Mouse (Mus musculus) layer of hippocampus, adult 18-20 months (tissue): ENCODE measurements around the gene Plekho2. TPM values are rescaled to one million over a fixed set of nuclear protein-coding genes. Genes with fewer than 3 reads are reported as not detected.

Source experiments
- DNase-seq, 2 experiments: peaks; one replicate each; pipeline ENCODE4 v3.0.0; 2022; ENCODE audit warnings: low spot score in 2 of 2
- total RNA-seq, 2 experiments: library from RNA; stranded (reverse); gene quantifications; 2 replicates each; pipeline ENCODE4 v1.2.3; 2021

Plekho2 gene
- total RNA-seq, 2 experiments from 2014 or later = 7.7 to 11.7 TPM

DNA sequence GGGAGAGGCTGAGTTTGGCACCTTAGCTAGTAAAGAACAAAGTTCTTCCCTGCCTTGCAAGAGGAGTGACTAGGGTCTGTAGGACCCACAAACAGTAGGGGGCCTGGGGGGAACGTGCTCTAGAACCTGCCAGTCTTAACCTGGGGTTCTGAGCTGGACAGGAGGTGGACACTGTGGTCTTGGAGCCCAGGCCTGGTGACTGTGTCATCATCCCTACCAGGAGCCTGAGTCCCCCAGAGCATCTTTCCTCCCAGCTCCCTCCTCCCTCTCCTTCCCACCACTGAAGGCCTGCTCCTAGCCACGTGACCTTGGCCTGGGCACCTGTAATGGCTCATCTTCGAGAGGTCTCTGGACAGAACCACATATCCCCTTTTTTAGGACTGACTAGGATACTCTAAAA is 45.7 kb downstream of the Plekho2 start:
- DNase-seq = no peak

DNA sequence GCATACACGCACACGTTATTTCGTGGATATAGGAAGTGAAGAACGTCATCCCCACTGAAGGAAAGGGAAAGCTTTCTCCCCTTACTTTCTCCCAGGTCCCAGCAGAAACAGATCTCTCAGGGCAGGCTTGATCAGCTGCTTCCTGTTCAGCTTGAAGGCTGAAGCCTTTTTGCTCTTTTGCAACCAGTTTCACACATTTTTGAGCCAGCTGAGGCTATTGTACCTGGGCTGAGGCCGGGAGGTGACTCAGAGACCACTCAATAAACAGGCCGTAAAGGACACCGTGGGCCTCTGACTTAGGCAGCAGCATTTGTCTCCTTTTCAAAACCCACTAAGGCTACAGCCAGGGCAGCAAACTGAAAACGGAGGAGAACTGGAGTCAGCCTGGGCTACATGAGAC is 46.9 kb downstream of the Plekho2 start:
- DNase-seq = no peak

DNA sequence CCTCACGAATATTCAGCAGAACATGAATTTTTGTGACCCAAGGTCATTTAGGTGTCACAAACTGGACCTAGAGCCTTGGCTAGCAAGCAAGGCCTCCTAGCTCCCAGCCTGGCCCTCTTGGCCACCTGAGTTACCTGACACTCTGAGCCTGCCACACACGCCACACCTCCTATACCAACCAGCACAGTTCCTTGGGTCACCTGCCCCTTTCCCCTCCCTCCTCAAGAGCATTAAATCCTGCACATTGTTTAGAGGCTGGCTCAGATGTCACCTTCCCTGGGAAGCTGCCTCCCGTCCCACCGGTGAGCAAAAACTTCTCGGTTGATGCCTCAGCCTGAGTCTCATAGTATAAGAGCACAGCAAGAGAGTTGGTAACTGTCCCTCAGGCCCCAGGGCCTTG is 48.6 kb downstream of the Plekho2 start:
- no peak for DNase-seq

DNA sequence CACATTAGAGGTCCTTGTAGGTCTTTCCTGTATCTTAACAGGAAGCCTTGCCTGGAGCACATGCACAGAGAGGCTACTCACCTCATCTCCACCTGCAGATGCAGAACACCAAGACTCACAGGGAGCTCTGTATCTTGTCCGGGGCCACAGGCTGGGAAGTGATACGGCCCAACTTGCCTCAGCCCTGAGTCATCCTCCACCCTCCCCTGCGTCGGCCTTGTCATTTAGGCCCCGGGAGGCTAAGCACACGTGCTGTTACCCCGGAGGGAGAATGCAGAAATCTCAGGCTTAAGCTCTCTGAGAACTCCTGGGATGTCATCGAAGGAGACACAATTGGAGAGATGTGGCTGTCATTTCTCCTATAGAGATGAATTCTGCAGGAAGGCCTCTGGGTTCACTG is 50.2 kb downstream of the Plekho2 start:
- DNase-seq = no peak

DNA sequence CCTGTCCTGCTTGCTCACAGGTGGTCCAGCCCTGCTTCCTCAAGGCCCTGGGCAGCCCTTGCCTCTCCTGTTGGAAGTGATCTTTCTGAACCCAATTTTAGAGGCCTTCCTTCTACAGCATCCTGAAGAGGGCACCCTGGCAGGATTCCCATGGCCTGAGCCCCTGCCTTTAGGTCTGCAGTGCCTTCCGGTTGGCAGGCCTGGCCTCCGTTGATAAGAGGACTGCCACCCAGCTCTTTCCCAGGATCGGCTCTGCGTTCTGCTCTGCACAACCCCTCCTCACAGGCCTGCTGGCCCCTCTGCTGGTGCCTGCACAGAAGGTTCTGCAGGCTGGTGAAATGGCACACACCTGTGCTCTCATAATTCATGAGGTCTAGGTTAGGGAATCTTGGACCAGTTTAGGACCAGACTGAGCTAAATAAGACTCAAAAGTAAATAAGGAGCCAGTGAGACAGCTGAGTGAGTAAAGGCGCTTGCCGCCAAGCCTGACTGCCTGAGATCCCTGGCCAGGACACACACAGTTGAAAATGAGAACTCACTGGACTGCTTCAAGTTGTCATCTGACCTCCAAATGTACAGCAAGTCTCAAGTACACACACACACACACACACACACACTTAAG is 51.3 kb downstream of the Plekho2 start:
- DNase-seq = no peak

DNA sequence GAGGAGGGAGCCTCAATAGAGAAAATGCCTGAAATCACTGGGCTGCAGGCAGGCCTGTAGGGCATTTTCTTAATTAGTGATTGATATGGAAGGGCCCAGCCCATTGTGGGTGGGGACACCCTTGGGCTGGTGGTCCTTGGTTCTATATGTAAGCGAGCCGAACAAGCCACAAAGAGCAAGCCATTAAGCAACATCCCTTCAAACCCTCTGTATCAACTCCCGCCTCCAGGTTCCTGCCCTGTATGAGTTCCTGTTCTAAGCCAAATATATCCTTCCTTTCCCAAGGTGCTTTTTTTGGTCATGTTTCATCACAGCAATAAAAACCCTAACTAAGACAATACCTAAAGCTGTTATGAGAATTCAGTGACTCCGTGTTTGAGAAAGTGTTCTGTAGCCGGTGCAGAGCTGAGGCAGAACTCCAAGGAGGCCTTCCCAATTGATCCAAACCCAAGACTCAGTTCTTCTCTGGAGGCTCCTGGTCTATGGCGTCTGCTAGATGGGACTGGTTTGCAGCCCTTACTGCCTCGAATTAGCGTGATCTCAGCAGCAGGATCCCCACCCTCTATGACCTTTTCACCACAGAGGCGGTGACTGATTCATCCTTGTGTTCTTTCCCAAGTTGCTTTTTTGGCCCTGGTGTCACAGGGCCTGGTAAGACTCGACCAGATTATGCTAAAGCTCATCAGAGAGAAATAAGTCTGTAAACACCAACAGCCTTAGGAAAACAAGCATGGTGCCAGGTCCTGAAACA is 54.2 kb downstream of the Plekho2 start:
- DNase-seq = no peak

DNA sequence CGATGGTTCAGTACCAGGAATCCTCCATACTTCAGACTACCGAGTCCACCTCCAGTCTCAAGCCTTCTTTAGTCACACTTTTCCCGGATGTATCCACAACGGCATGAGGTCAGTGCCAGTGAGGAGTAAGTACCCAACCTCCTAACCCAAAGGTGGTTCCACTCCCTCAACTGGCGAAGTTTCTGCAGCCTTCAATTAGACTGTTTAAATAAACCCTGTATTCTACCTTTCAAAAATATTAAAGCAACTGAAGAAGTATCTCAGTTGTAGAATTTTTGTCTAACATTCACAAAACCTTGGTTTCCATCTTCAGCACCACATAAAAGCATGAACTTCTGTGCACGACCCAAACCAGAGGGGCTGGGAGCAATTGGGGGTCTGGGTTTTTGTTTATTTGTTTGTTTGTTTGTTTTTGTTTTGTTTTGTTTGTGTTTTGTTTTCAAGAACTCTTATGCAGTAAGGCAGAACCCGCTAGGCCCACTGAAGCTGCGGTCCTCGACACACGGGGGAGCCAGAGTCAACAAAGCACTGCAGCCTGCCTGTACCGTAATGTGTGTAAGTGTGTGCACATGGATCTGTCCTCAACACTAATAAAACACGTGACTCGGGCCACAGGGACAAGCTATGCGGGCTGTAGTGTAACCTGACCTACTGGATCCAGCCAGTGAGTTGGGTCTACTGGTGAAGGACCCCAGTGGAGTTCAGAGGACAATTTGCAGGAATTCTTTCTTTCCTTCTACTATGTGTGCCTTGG is 56.1 kb downstream of the Plekho2 start:
- DNase-seq = peak; percentile 70 to 90

DNA sequence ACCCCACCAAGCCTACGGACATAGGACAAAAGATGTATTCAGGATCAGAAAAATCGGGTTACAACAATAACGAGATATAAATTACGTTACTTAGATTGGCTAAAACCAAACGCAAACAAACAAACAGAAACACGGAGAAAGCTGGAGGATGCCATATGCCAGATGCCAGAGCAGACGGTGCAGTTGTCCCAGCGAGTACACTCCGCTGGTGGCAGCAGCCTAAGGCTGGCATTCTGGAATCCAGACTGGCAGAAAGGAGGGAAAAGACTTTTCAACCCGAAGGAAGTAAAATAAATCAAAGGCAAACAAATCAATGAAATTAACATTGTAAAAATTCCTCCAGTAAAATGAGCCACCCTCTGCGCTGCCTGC is 59.3 kb downstream of the Plekho2 start:
- DNase-seq = peak; percentile 44 to 58

DNA sequence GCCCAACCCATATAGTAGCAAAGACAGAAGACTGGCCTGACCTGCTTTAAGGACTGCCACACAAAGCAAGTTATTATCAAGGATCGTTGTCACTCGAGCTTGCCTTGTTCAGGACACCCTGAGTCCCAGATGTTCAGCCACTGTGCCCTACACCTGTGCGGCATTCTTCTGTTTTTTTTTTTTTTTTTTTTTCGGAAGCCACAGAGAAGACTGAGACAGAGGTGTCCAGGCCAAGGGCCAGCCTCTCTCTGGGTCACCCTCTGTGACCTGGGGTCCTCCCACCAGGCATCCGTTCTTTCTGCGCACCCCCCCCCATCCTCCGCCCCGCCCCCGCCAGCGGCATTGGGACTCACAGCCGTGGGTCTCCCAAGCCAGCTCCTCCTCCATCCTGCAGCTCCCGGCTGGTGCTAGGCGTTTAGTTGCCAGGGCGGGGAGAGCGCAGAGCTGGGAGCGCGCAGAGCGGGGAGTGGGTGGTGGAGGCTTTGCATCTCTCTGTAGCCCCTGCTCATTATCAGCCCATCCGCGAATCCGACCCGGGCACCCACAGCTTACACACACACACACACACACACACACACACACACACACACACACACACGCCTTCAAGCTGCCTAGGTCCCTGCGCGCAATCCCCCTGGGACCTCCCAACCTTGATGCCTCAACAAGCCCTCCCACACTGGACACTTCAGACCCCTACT is 59.9 kb downstream of the Plekho2 start, which contains the start of gene Ankdd1a:
Gene Ankdd1a (minus strand): TSS at position 387 of the 698 bp plus-strand sequence.
- peak; percentile 68 to 80 for DNase-seq

DNA sequence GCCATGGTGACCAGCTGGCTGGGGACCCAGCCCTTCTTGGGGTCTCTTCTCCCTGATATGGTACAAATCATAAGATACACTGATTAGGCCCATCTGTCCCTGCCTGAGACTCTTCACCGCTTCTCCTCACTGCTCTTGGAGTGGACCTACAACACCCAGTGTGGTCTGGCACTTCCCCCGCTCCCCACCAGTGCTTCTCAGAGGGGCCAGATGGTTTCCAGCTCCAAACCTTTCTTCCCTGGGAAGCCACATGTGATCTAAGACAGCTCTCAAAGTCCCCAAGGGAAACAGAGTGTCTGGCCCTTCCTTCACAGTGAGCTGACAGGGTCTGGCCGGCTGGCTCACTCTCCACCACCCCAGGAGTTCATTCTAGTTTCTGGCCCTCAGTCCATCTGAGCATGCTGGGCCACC is 65.0 kb downstream of the Plekho2 start:
- no peak for DNase-seq

DNA sequence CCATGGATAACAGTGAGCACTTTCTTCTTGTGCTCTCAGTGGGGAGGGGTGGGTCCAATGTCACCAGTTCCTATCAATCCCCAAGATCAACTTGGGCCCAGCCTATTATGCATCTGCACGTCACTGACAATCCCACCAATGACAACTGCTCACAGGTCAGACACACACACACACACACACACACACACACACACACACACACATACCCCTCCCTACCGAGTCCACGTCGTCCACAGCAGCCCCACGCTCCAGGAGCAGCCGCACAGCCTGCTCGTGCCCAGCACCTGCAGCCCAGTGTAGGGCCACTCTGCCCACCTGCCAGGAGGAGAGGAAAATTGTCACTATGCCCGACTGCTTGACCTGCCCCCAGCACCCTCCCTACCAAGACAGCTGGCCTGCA is 65.4 kb downstream of the Plekho2 start:
- no peak for DNase-seq

DNA sequence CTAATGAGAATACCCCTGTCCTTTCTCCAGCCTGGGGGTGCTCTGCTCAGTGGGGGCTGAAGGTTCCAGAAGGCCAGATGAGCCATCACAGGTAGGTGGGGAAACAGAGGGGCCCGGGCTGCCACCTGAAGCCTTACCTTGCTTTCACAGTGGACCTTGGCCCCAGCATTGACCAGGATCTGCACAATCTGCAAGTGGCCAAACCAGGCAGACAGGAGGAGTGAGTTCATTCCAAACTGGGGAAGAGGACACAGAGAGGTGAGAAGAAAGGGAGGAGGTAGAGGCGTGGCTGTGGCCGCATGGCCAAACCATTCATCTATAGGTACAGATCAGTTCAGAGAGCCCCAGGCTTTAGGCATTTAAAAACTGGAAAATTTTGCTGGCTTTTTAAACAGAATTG is 67.3 kb downstream of the Plekho2 start:
- DNase-seq = no peak

DNA sequence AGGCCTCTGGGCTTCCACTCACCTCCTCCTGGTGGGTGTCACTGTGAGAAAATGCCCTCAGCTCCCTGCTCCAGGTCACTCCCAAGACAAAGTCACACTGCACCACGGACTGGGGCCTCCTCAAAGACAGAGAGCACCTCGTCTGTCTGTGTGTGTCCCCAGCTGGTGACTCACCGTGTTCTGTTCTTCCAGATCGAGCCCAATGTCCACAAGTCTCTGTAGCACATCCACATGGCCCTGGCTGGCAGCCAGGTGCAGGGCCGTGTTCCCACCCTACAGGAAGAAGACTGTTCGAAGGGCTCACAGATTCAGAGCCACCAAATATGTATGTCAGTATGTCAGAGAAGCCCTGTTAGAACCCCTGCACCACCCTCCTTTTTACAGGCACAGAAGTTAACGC is 71.4 kb downstream of the Plekho2 start:
- DNase-seq = no peak

DNA sequence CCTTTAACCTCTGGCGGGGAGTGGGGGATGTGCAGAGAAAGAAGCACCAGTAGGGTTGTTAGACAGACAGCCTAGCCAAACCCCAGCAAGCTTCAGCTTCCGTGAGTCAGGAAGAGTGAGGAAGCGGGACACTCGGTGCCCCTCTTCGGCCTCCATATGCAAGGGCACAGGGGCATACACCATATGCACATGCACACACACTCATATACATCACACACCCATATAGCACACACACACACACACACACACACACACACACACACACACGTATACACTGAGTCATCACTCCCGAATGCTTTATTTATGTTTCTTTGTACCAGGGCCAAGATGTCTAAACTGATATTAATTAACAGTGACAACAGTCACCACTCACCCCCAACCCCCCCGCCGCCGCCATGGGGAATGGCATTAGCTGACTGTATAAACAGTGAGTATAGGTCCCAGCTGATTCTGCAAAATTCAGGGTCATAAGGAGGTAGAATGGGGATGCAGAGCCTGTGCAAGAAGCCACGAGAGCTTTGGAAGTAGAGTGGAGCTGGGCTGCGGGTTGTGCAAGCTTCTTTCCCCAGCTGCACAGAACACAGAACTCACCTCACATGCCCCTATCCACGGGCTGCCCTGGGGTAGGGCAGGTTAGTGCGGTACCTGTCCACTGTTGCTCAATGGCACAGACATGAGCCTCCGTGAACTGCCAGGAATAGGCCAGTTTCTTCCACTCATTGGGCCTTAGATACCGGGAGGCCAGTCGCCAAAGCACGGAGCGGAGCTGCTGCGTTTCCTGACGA is 76.9 kb downstream of the Plekho2 start:
- DNase-seq = no peak

Other genes with a start within 250 kb of the Plekho2 start
- 10 to 100 TPM; 27.5 to 27.8 TPM for gene Pdcd7, start 233.9 kb downstream of the Plekho2 start, total RNA-seq
- gene Ubap1l, start 219.0 kb downstream of the Plekho2 start, total RNA-seq = 1 to 10 TPM; 3.2 to 3.6 TPM
- under 1 TPM; 0.25 TPM for gene Kbtbd13, start 188.4 kb downstream of the Plekho2 start, total RNA-seq
- 1 to 10 TPM; 2.4 to 2.8 TPM for gene Rasl12, start 181.5 kb downstream of the Plekho2 start, total RNA-seq
- not detected for gene Slc51b, start 157.1 kb downstream of the Plekho2 start, total RNA-seq
- 10 to 100 TPM; 17.1 to 18.0 TPM for gene Mtfmt, start 144.3 kb downstream of the Plekho2 start, total RNA-seq
- gene Spg21, start 119.1 kb downstream of the Plekho2 start, total RNA-seq = 10 to 100 TPM; 33.0 to 34.1 TPM
- gene Ankdd1a, start 59.8 kb downstream of the Plekho2 start, total RNA-seq = 1 to 10 TPM; 3.6 to 3.7 TPM
- under 1 TPM in 1 of 2 experiments, not detected in 1; 0.12 TPM for gene Pif1, start 7.1 kb upstream of the Plekho2 start, total RNA-seq
- 1 to 10 TPM; 2.2 to 3.2 TPM for gene Rbpms2, start 49.6 kb upstream of the Plekho2 start, total RNA-seq
- 100 to 1,000 TPM; 215 to 217 TPM for gene Oaz2, start 88.0 kb upstream of the Plekho2 start, total RNA-seq
- gene Zfp609, start 247.5 kb upstream of the Plekho2 start, total RNA-seq = 10 to 100 TPM; 56.2 to 58.6 TPM